Mouse (Mus musculus) limb, embryonic 14.5 days (tissue): ENCODE data around the gene Tubb4b. TPM values are rescaled to one million over a fixed set of nuclear protein-coding genes. Genes with fewer than 3 reads are reported as not detected.

ENCODE experiments used
- ATAC-seq: fragments of 200-750 bp; cut with Nextera tagmentation; 2 replicates; pipeline ENCODE4 v1.8.0; 2017; ENCODE audit warnings: low read depth, moderate number of reproducible peaks, moderate TSS enrichment; ENCODE audit not compliant: low FRiP score
- DNase-seq: peaks from one replicate; pipeline ENCODE4 v3.0.0-alpha.2; 2015; ENCODE audit warnings: low spot score
- H3K27ac ChIP-seq: fragments of 300-500 bp; sonication (generic); replicated peaks from 2 replicates; pipeline ENCODE4 v1.5.1; 2014; ENCODE audit warnings: low read depth, mild to moderate bottlenecking, low read length, moderate library complexity, mixed read lengths
- H3K27me3 ChIP-seq: fragments of 300-500 bp; sonication (generic); 2 replicates; pipeline ENCODE4 v1.6.1; 2014; ENCODE audit warnings: low read length, mixed read lengths; ENCODE audit not compliant: control insufficient read depth, insufficient read depth
- H3K36me3 ChIP-seq: fragments of 300-500 bp; sonication (generic); 2 replicates; pipeline ENCODE4 v1.6.1; 2014; ENCODE audit warnings: mild to moderate bottlenecking, low read length, moderate library complexity, mixed read lengths; ENCODE audit not compliant: control insufficient read depth, insufficient read depth
- H3K4me1 ChIP-seq: fragments of 300-500 bp; sonication (generic); 2 replicates; pipeline ENCODE4 v1.6.1; 2014; ENCODE audit warnings: antibody characterized with exemption, low read length, mixed read lengths; ENCODE audit not compliant: control insufficient read depth, insufficient read depth
- H3K4me2 ChIP-seq: fragments of 300-500 bp; sonication (generic); replicated peaks from 2 replicates; pipeline ENCODE4 v1.6.1; 2014; ENCODE audit warnings: low read depth, mild to moderate bottlenecking, low read length, moderate library complexity; ENCODE audit not compliant: severe bottlenecking
- H3K4me3 ChIP-seq: fragments of 300-500 bp; sonication (generic); replicated peaks from 2 replicates; pipeline ENCODE4 v1.5.1; 2014; ENCODE audit warnings: low read length
- H3K9ac ChIP-seq: fragments of 300-500 bp; sonication (generic); 2 replicates; pipeline ENCODE4 v1.6.1; 2014; ENCODE audit warnings: mild to moderate bottlenecking, low read depth, low read length, moderate library complexity; ENCODE audit not compliant: severe bottlenecking
- H3K9me3 ChIP-seq: fragments of 300-500 bp; sonication (generic); 2 replicates; pipeline ENCODE4 v1.6.1; 2016; ENCODE audit warnings: low read length; ENCODE audit not compliant: control insufficient read depth
- POLR2A ChIP-seq: fragments of 200-500 bp; IDR thresholded peaks from 2 replicates; pipeline ENCODE4 v1.8.0; 2012; ENCODE audit warnings: inconsistent platforms, mild to moderate bottlenecking, moderate library complexity, borderline replicate concordance; ENCODE audit not compliant: insufficient read depth, insufficient read length; ENCODE audit errors: extremely low read depth
- WGBS: fragments of 180-500 bp; shearing (Covaris S2); extraction: QIAGEN DNeasy Blood & Tissue Kit; methylation state at CpG from one replicate; pipeline ENCODE4 v1.1.7; 2014; 5-methylcytosine and 5-hydroxymethylcytosine counted together
- polyA plus RNA-seq, 2 experiments: library from polyadenylated mRNA; depleted of rRNA in 1 of 2; stranded (reverse) in 1 of 2; unstranded in 1 of 2; fragments of >200 nt; fragmentation: Nextera tagmentation in 1 of 2; extraction: Ambion mirVana in 1 of 2; gene quantifications; 2 replicates each; pipeline versions ENCODE4 v1.2.1 to v1.2.3; 2012 to 2014

The Tubb4b gene
- polyA plus RNA-seq, 2 experiments = 419 to 501 TPM

GRCm38 (mm10) chr2:25213266-25213865 lies 11.1 kb downstream of the Tubb4b start:
- H3K36me3 ChIP-seq = peaks cover 8% of the 10 kb centered on the region
- H3K27ac ChIP-seq = no peak overlapping the region
- DNase-seq = no peak
- no peaks in the 10 kb centered on the region for H3K27me3 ChIP-seq
- no peak overlapping the region for H3K9ac ChIP-seq
- WGBS = 63% methylated on average over 23 of the region's 23 CpGs
- H3K9me3 ChIP-seq = no peaks in the 10 kb centered on the region
- no peak for ATAC-seq
- H3K4me1 ChIP-seq = peaks cover 19% of the 10 kb centered on the region; the same call in 1 of the 2 replicates
- no peak for TF ChIP-seq POLR2A
- H3K4me2 ChIP-seq = no peak overlapping the region
- H3K4me3 ChIP-seq = no peak overlapping the region

- Histone ChIP-seq H3K27me3 (no peaks in the 10 kb centered on the region), H3K9me3 (no peaks in the 10 kb centered on the region), H3K4me3 (peak within 1 kb of the TSS; percentile 89), H3K9ac (peak within 1 kb of the TSS; percentile 95), H3K4me2 (peak within 1 kb of the TSS; percentile 68), H3K36me3 (peaks cover 26% of the 10 kb centered on the region), H3K27ac (peak within 1 kb of the TSS; percentile 89), H3K4me1 (peaks cover 19% of the 10 kb centered on the region; the same call in 1 of the 2 replicates)
- peak; percentile 70; the same call in 1 of the 2 replicates for TF ChIP-seq POLR2A
- 0% methylated on average over 36 of the region's 44 CpGs for WGBS
- ATAC-seq = peak; percentile 95
- DNase-seq = peak; percentile 88
Measured at GRCm38 (mm10) chr2:25211121-25211670, 13.3 kb downstream of the Tubb4b start, which contains the start of gene Nelfb. Gene Nelfb, minus strand, starts transcription at chr2:25211489.

DNA sequence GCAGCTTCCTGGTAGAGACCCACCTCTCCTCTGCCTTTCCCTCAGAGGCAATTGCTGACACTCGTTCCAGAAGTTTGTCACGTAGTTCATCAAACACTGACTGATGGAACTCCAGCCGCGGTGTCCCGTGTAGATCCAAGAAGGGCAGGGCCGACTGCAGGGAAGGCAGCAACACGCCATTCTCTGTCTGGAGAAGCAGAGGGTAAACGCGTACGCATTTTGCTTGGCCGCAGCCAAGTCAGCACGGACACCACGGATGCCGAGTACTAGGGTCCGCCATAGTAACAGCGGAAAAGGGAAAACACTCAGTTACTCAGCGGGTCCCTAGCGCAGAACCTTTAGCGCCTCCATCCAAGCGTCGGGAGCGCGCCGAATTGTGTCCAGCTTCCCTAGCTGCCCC lies 13.8 kb downstream of the Tubb4b start:
- ATAC-seq (peak; percentile 3; the same call in 1 of the 2 replicates), DNase-seq (no peak)
- H3K27ac ChIP-seq = peak overlapping the region; percentile 89
- peak overlapping the region; percentile 89 for H3K4me3 ChIP-seq
- peak overlapping the region; percentile 95 for H3K9ac ChIP-seq
- H3K9me3 ChIP-seq = no peaks in the 10 kb centered on the region
- H3K27me3 ChIP-seq = no peaks in the 10 kb centered on the region
- H3K4me1 ChIP-seq = peaks cover 19% of the 10 kb centered on the region; the same call in 1 of the 2 replicates
- TF ChIP-seq POLR2A = no peak
- WGBS = 1% methylated on average over 24 of the region's 24 CpGs
- peaks cover 32% of the 10 kb centered on the region for H3K36me3 ChIP-seq
- peak overlapping the region; percentile 68 for H3K4me2 ChIP-seq

DNA sequence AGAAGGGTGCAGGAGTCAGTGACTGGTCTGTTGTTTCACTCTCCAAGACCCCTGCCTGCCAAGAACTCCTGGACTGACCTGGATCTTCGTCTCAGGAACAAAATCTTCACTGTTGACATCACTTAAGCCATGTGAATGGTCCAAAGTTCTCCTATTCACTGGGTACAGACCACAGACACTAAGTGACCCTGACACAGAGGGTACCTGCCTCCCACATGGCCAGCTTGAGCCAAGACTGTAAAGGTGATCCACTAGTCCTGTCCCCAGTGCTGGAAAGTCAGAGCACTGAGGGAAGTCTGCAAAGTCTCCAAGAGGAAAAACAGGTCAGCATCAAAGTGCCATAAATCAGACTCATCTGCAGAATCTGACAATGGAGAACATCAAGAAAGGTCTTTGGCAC lies 16.9 kb downstream of the Tubb4b start:
- ATAC-seq (no peak), DNase-seq (no peak)
- H3K4me3 ChIP-seq = no peak overlapping the region
- WGBS = 82% methylated on average over 1 of the region's 1 CpGs
- H3K27ac ChIP-seq = no peak overlapping the region
- peaks cover 63% of the 10 kb centered on the region for H3K36me3 ChIP-seq
- H3K27me3 ChIP-seq = no peaks in the 10 kb centered on the region
- H3K9me3 ChIP-seq = no peaks in the 10 kb centered on the region
- no peak overlapping the region for H3K9ac ChIP-seq
- TF ChIP-seq POLR2A = no peak
- peaks cover 19% of the 10 kb centered on the region; the same call in 1 of the 2 replicates for H3K4me1 ChIP-seq
- H3K4me2 ChIP-seq = no peak overlapping the region

DNA sequence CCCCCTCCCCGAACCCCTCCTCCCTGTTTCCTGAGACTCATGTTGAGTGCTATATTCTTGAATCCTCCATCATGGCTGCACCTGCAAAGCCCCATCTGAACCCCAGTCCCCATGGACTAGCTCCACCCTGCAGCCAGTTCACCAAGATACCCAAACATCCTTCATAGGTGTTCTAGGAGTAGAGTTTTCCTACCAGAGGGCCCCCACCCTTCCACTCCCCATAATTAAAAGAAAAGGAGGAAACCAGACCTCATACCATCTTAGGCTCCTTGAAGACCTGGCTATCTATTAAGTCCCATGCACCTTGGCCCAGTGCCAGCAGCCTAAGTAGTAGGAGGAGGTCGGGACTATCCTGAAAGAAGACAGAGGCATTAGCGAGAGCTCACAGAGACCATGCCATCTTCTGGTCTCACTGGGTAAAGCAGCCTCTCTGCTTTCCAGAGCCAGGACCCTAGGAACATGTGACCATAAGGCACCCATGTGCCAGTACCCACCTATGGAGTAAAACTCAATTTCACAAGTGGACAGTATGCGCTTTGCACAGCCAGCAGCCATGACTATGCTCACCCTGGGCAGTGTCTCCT lies 20.8 kb downstream of the Tubb4b start:
- Histone ChIP-seq H3K9me3 (no peaks in the 10 kb centered on the region), H3K4me1 (no peaks in the 10 kb centered on the region), H3K27ac (no peak overlapping the region), H3K4me3 (no peak overlapping the region), H3K27me3 (no peaks in the 10 kb centered on the region), H3K9ac (no peak overlapping the region), H3K4me2 (no peak overlapping the region), H3K36me3 (peaks cover 93% of the 10 kb centered on the region)
- no peak for ATAC-seq
- WGBS = 73% methylated on average over 4 of the region's 4 CpGs
- TF ChIP-seq POLR2A = no peak
- no peak for DNase-seq
